Mouse (Mus musculus): ENCODE measurements at regions not wholly inside any gene's neighbourhood (a gene's known extent, or its start where the extent isn't known, plus 50 kb on each side); places are given as distances from the start of the nearest gene placed in this dataset.

DNA sequence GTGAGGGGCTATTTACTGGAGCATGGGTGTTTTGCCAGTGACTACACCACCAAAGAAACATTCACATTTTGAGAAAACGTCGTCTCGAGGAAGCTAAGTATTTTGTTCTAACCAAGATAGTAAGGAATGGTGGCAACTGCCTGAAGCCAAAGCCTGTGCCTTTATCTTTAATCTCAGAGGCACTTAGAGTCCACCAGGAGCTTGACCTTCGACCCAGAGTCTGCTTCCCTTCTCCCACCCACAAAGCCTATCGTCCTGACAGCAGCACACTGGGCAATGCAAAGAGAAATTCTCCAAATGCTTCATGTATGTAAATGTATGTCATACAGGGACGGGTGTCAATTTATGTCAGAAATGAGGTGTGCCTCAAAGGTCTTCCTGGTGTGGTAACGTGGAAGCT, 437.2 kb upstream of the Mgmt start:
- Histone ChIP-seq H3K4me2 (no peak overlapping the region), H3K36me3 (no peaks in the 10 kb centered on the region), H3K9ac (no peak overlapping the region), H3K9me3 (no peaks in the 10 kb centered on the region), H3K27me3 (no peaks in the 10 kb centered on the region), H3K4me3 (no peak overlapping the region), H3K4me1 (replicated peaks) (peaks cover 8% of the 10 kb centered on the region; the same call in 1 of the 2 replicates), H3K27ac (replicated peaks) (no peak overlapping the region)
- no peak for ATAC-seq (ENCODE audit: low read depth)
- 77% methylated on average over 7 of the region's 7 CpGs for WGBS

DNA sequence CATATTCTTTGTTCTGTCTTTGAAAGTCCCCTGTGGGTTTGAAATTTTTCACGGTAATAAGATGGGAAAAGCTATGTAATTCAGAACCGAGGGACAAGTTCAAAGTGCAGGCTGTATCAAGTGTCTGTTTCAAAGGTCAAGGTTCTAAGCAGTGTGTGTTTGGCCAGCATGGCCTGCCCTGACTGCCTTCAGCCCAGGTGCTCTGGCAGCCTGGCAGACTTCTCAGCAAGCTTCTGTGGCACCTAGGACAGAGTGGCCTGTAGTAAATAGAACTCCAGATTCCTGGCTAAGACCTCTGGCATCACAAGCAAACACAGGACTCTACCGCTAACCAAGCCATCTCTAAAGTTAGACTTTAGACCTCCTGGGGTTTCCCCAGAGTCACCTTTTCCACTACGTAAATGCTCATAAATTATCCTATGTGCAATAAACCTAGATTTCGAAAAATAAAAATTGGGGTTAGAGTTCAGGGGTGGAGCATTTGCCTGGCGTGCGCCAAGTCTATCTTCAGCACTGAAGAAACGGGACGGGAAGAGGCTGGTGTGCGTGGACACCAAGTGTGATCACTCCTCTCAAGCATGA, 436.5 kb upstream of the Mgmt start:
- 89% methylated on average over 10 of the region's 10 CpGs for WGBS
- ATAC-seq (ENCODE audit: low read depth): no peak
- H3K4me2 ChIP-seq: no peak overlapping the region
- no peak overlapping the region for H3K9ac ChIP-seq
- H3K4me3 ChIP-seq: no peak overlapping the region
- no peaks in the 10 kb centered on the region for H3K27me3 ChIP-seq
- H3K9me3 ChIP-seq: no peaks in the 10 kb centered on the region
- no peak overlapping the region for H3K27ac ChIP-seq (replicated peaks)
- H3K36me3 ChIP-seq: no peaks in the 10 kb centered on the region
- peaks cover 5% of the 10 kb centered on the region; the same call in 1 of the 2 replicates for H3K4me1 ChIP-seq (replicated peaks)

DNA sequence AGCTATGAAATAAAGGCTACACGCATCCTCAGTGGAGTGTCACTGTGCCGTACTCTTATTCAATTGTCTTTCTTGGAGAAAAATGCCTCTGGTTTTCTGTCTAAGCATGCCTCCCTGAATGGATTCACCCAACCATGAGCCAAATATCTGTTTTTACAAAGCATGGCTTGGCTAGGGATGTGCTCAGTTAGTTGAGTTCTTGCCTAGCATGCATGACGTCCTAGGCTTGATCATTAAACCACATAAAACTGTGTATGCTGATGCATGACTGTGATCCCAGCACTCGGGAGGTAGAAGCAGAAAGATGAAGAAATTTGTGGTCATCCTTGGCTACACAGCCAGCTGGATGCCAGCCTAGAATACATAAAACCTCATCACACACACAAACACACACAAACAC, 417.3 kb upstream of the Mgmt start:
- no peak overlapping the region for H3K9ac ChIP-seq
- no peak for ATAC-seq (ENCODE audit: low read depth)
- WGBS: 67% methylated on average over 4 of the region's 4 CpGs
- H3K27me3 ChIP-seq: peaks cover 2% of the 10 kb centered on the region
- no peak overlapping the region for H3K27ac ChIP-seq (replicated peaks)
- H3K4me3 ChIP-seq: no peak overlapping the region
- H3K4me1 ChIP-seq (replicated peaks): peaks cover 3% of the 10 kb centered on the region; the same call in 1 of the 2 replicates
- no peak overlapping the region for H3K4me2 ChIP-seq
- no peaks in the 10 kb centered on the region for H3K9me3 ChIP-seq
- no peaks in the 10 kb centered on the region for H3K36me3 ChIP-seq

DNA sequence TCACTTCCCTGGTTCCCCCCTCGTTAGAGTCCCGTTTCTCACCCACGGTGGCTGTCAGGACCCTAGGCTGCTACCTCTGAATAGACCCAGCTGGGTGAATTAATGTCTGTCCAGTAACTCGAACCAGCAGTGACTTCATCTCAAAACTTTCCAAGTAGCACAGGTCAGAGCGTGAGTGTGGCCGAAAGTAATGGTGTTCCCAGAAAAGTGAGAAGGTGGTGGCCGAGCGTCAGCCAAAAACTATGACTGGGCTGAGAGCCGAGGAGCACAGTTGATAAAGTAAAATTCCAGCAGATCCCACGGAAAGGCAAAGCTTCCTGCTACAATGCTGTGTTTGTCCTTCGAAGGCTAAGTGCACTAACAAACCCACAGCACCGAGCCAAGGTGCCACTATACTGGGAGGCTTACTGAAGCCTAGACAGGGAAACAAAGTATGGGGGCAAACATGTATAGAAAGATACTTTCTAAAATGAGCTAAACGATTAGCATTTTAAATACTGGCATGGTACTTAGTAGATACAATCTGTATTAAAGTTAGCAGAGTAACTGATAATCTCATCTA, 413.7 kb upstream of the Mgmt start:
- Histone ChIP-seq H3K9me3 (no peaks in the 10 kb centered on the region), H3K36me3 (no peaks in the 10 kb centered on the region), H3K4me2 (no peak overlapping the region), H3K4me3 (no peak overlapping the region), H3K27me3 (peaks cover 7% of the 10 kb centered on the region; the same call in 1 of the 2 replicates), H3K27ac (replicated peaks) (no peak overlapping the region), H3K9ac (no peak overlapping the region), H3K4me1 (replicated peaks) (peaks cover 7% of the 10 kb centered on the region)
- ATAC-seq (ENCODE audit: low read depth): no peak
- 63% methylated on average over 13 of the region's 13 CpGs for WGBS

DNA sequence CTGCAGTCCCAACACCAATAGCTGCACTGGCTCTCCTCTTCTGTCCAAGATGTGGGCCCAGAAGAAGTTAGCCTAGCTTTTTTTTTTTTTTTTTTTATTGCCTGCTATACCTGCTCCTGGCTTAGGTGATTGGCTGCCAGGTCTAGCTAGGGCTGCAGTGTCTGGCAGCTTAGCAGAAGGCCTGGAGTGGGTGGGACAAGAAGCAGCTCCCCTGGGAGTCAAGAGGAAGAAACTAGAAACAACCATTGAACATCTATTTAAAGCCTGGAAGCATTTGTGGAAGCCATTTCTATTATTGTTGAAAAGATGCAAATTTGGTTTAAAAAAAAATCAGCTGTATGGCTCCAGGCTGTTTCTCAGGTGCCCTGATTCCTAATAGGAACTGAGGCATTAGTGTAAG, 411.2 kb upstream of the Mgmt start:
- no peak overlapping the region for H3K4me2 ChIP-seq
- no peak overlapping the region for H3K4me3 ChIP-seq
- no peak overlapping the region for H3K9ac ChIP-seq
- no peaks in the 10 kb centered on the region for H3K9me3 ChIP-seq
- ATAC-seq (ENCODE audit: low read depth): no peak
- peaks cover 28% of the 10 kb centered on the region for H3K4me1 ChIP-seq (replicated peaks)
- H3K27ac ChIP-seq (replicated peaks): no peak overlapping the region
- H3K27me3 ChIP-seq: peaks cover 7% of the 10 kb centered on the region; the same call in 1 of the 2 replicates
- H3K36me3 ChIP-seq: no peaks in the 10 kb centered on the region

DNA sequence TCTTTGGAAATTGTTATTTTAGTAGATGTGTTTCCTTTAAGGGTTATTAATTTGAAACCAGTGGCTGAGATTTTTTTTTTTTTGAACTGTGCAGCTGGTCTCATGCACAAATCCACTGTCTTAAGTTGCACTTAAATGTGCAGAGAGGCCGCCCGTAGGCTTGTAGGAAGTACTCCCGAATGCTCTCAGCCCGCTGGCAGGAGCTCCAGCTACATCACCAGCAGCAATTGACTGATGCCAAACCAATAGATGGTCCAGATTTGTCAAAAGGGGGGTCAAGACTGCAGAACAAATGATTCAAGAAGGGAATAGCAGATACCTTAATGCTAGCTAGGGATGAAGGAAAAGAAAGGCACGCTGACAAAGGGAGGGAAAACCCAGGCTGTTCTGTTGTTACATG, 406.9 kb upstream of the Mgmt start:
- Histone ChIP-seq H3K9me3 (no peaks in the 10 kb centered on the region), H3K27ac (replicated peaks) (peak overlapping the region; percentile 43), H3K9ac (no peak overlapping the region), H3K4me2 (no peak overlapping the region), H3K4me1 (replicated peaks) (peaks cover 70% of the 10 kb centered on the region), H3K4me3 (no peak overlapping the region), H3K36me3 (no peaks in the 10 kb centered on the region), H3K27me3 (0 out of 2 replicates have a peak, but pooled peaks cover under 1% of the 10 kb centered on the region)
- no peak for ATAC-seq (ENCODE audit: low read depth)
- WGBS: 60% methylated on average over 5 of the region's 5 CpGs

DNA sequence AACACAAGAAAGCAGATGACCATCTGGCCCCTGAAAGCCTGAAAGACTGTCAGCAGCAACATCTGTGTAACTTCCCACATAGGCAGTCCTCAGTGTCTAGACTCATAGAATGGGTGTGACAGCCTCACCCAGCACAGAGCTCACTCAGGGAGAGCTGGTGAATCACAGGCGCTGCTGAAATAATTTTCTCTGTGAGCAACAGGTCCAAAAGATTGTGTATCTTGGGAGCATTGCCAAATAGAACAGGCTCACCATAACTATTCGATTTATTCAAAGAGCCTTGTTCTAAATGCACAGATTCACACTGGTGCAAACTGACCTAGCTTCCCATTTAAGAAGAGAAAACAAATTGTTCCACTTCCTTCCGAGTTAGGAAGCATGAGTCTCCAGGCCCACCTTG, 399.6 kb upstream of the Mgmt start:
- Histone ChIP-seq H3K4me2 (no peak overlapping the region), H3K36me3 (no peaks in the 10 kb centered on the region), H3K27me3 (peaks cover 18% of the 10 kb centered on the region), H3K9ac (no peak overlapping the region), H3K4me1 (replicated peaks) (peaks cover 84% of the 10 kb centered on the region), H3K9me3 (no peaks in the 10 kb centered on the region), H3K4me3 (no peak overlapping the region), H3K27ac (replicated peaks) (no peak overlapping the region)
- WGBS: 60% methylated on average over 3 of the region's 3 CpGs
- no peak for ATAC-seq (ENCODE audit: low read depth)

DNA sequence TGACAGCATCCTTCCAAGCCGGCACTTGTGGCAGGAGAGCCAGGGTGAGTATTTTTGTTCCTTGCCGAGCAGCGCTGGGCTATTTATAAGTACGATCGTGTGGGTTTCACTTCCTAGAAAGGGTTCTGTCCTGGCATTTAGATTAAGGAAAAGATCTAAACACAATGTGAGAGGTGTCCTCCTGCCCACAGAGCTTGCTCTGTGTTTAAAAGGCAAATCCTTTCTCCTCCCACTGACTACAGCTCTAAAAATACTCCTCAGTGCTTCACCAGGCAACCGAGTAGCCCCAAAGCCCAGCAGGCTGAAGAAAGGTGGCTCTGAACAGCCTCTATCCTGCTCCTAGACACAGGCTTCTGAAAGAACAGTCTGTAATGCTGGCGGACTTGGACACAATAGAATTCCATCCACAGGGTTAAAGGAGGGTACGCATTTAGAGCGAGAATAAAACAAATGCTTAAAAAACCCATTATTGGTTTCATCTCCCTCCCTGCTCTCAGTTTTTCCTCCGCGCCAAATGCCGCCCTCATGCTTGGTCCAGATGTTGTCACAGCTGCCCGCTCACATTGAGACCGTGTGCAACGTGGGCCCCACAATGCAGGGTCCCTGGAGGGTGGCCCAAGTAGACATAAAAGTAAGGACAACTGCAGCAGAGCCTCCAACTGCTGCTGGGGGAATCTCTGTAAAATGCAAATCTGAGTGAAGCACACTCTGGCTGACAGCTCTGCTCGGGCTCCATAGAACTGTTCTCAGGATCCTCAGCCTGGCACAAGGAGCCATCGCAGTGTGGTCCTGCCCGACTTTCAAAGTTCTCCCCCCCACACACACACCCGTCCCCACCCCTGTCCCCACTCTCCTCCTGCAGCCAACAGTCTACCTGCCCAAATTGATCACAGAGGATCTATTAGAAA, 397.8 kb upstream of the Mgmt start:
- Histone ChIP-seq H3K4me3 (no peak overlapping the region; the same call in 1 of the 2 replicates), H3K9me3 (no peaks in the 10 kb centered on the region), H3K27me3 (peaks cover 18% of the 10 kb centered on the region), H3K4me1 (replicated peaks) (peaks cover 84% of the 10 kb centered on the region), H3K9ac (peak overlapping the region; percentile 50), H3K27ac (replicated peaks) (peak overlapping the region; percentile 81), H3K36me3 (no peaks in the 10 kb centered on the region), H3K4me2 (peak overlapping the region; percentile 36)
- 17% methylated on average over 19 of the region's 19 CpGs for WGBS
- ATAC-seq (ENCODE audit: low read depth): 0 out of 2 replicates have a peak, but pooled peaks have one; percentile 44

DNA sequence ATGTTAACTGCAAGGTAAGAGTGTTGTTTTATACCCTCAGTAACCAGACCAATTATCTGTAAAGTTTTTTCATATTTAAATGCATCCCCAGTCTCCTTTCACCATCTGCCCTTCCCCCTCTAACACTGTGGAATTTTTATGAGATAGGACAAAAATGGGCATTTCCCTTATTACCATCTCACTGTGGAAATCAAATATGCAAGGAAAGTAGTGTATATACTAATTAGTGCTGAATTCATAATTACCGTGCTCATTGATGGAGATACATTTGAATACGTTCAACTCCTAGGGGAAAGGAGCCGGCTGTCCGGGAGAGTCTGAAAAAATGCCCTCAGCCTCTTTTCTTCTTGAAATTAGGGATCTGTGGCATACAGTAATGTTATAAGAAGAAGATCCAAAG, 394.4 kb upstream of the Mgmt start:
- peaks cover 14% of the 10 kb centered on the region for H3K27me3 ChIP-seq
- no peak overlapping the region for H3K9ac ChIP-seq
- no peaks in the 10 kb centered on the region for H3K36me3 ChIP-seq
- peaks cover 85% of the 10 kb centered on the region for H3K4me1 ChIP-seq (replicated peaks)
- H3K27ac ChIP-seq (replicated peaks): peak overlapping the region; percentile 84
- WGBS: 33% methylated on average over 4 of the region's 4 CpGs
- 0 out of 2 replicates have a peak, but pooled peaks have one; percentile 7 for ATAC-seq (ENCODE audit: low read depth)
- H3K4me3 ChIP-seq: no peak overlapping the region
- no peak overlapping the region for H3K4me2 ChIP-seq
- no peaks in the 10 kb centered on the region for H3K9me3 ChIP-seq

DNA sequence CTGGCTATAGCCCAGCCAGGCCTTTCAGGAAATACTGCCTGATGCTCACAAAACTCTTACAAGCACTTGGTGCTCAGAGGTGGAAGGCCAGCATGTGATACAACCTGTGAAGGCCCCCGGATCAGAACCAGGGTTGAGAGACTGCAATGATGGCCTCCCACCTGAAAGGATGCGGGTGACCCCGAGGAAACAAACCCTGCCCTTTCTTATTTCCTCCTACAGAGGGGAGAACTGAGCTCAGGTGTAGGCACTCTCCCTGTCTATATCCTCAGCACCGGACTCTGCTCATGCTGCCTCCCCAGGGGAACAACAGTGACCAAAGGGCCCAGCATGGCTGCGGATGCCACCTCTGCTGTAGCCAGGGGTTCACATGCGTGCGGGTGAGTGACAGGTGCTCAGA, 393.3 kb upstream of the Mgmt start:
- H3K9me3 ChIP-seq: no peaks in the 10 kb centered on the region
- 80% methylated on average over 7 of the region's 7 CpGs for WGBS
- peak overlapping the region; percentile 84 for H3K27ac ChIP-seq (replicated peaks)
- no peaks in the 10 kb centered on the region for H3K36me3 ChIP-seq
- peaks cover 75% of the 10 kb centered on the region for H3K4me1 ChIP-seq (replicated peaks)
- H3K9ac ChIP-seq: no peak overlapping the region
- H3K27me3 ChIP-seq: peaks cover 13% of the 10 kb centered on the region; the same call in 1 of the 2 replicates
- H3K4me2 ChIP-seq: no peak overlapping the region
- H3K4me3 ChIP-seq: no peak overlapping the region
- ATAC-seq (ENCODE audit: low read depth): no peak

DNA sequence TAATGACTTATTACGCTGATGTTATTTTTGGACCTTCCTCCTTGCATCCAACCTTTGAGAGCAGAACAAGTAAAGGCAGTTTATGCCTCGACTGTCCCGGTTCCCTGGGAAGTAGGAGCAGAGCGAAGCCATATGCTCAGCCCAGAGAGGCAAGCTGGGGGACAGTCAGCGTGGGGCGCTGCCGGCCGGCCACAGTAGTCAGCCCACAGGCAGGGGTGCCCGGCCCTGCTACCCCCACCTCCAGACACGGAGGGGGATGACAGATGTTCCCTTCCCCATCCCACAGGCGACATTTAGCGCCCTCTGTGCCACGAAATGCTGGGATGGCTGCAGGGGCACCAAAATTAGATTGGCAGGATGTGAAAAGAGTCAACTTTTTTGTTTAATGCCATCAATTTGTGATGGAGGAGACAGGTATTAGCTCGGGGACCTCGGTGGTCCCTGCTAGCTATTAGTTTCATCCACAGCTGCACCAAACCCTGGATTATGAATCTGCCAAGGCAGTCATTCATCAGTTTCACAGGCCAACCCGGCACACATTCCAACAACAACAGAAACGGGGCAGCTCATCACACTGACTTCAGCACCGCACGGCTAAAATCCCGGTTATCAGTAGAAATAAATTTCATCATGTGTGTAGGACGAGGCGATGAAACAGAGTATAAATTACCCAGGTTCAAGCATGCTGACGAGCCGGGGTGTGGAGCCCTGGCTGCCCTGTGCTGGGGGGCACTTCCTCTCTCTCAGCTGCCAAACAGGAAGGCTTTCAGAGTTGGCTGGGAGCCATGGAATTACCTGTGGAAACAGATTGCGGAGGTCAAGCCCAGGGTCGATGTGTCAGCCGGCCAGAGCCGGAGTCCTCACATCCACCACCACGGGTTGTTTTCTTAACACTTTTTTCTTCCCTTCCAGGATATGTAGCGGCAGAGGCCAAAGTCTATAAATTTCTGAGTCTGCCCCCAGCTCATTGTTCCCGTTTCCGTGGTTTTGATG, 392.3 kb upstream of the Mgmt start:
- H3K27me3 ChIP-seq: peaks cover 10% of the 10 kb centered on the region; the same call in 1 of the 2 replicates
- ATAC-seq (ENCODE audit: low read depth): peak; percentile 68
- H3K4me3 ChIP-seq: no peak overlapping the region
- peak overlapping the region; percentile 84 for H3K27ac ChIP-seq (replicated peaks)
- no peaks in the 10 kb centered on the region for H3K36me3 ChIP-seq
- 27% methylated on average over 32 of the region's 32 CpGs for WGBS
- H3K4me2 ChIP-seq: peak overlapping the region; percentile 25
- peak overlapping the region; percentile 22; the same call in 1 of the 2 replicates for H3K9ac ChIP-seq
- no peaks in the 10 kb centered on the region for H3K9me3 ChIP-seq
- peaks cover 64% of the 10 kb centered on the region for H3K4me1 ChIP-seq (replicated peaks)
